8 mouse cellular contexts compared by ENCODE assay signal in the genomic region with DNA sequence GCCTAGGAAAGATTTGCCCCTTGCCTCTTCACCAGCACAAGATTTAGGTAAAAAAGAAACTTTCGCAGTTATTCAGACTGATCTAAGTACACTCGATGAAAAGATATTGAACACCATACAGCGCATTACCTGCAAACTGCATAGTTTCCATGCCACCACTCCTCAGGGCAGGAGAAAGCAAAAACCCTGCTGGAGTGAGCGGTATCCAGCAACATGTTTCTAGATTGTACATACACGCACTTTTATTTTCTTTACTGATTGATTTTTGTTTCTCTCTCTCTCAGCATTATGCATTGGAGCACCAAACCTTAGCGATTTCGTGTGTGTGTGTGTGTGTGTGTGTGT. TPM values are rescaled to one million over a fixed set of nuclear protein-coding genes. Genes with fewer than 3 reads are reported as not detected.
DNase-seq lines count a peak whose midpoint lies in the region; ATAC-seq lines count a peak whose summit lies in the region.

No protein-coding gene starts in this region.

- no peaks in the 10 kb centered on the region; the same call in 1 of the 2 replicates for H3K27me3 ChIP-seq in heart, embryonic 14.5 days (ENCODE audit: control insufficient read depth, insufficient read depth, low read length)
- 0 out of 2 replicates have a peak, but pooled peaks cover 2% of the 10 kb centered on the region for H3K27me3 ChIP-seq in hindbrain, embryonic 12.5 days
- H3K27me3 ChIP-seq in midbrain, embryonic 11.5 days (ENCODE audit: control insufficient read depth, insufficient read depth, low read length), result no peaks in the 10 kb centered on the region

- 43% methylated on average over 7 of the region's 7 CpGs for WGBS in heart, embryonic 14.5 days
- 45% methylated on average over 7 of the region's 7 CpGs for WGBS in hindbrain, embryonic 12.5 days
- WGBS in midbrain, embryonic 11.5 days, result 45% methylated on average over 7 of the region's 7 CpGs

- peak overlapping the region; percentile 58 to 98; a peak in 3 of 4 replicates for H3K4me3 ChIP-seq in heart, embryonic 14.5 days (ENCODE audit: control insufficient read depth in 1 of 2, insufficient read depth in 1 of 2, low read depth in 1 of 2, low read length in 2 of 2)
- peak overlapping the region; percentile 99 for H3K4me3 ChIP-seq in hindbrain, embryonic 12.5 days
- peak overlapping the region; percentile 97 for H3K4me3 ChIP-seq in midbrain, embryonic 11.5 days (ENCODE audit: low read depth, low read length)

- H3K36me3 ChIP-seq in heart, embryonic 14.5 days (ENCODE audit: control insufficient read depth, insufficient read depth, low read length), result peaks cover 8% of the 10 kb centered on the region; the same call in 1 of the 2 replicates
- no peaks in the 10 kb centered on the region for H3K36me3 ChIP-seq in hindbrain, embryonic 12.5 days
- no peaks in the 10 kb centered on the region for H3K36me3 ChIP-seq in midbrain, embryonic 11.5 days (ENCODE audit: control insufficient read depth, insufficient read depth, low read length)

- H3K4me1 ChIP-seq in heart, embryonic 14.5 days (ENCODE audit: control insufficient read depth in 2 of 2, insufficient read depth in 2 of 2, low read length in 2 of 2), result peaks cover 7 to 17% of the 10 kb centered on the region in 2 experiments; a peak in 3 of 4 replicates
- peaks cover 27% of the 10 kb centered on the region for H3K4me1 ChIP-seq in hindbrain, embryonic 12.5 days
- H3K4me1 ChIP-seq in midbrain, embryonic 11.5 days (ENCODE audit: control insufficient read depth, insufficient read depth, low read length), result peaks cover 9% of the 10 kb centered on the region

- H3K4me2 ChIP-seq in heart, embryonic 14.5 days (ENCODE audit: low read length), result peak overlapping the region; percentile 48
- peak overlapping the region; percentile 94 for H3K4me2 ChIP-seq in hindbrain, embryonic 12.5 days (replicated peaks)
- peak overlapping the region; percentile 93; the same call in 1 of the 2 replicates for H3K4me2 ChIP-seq in midbrain, embryonic 11.5 days

- no peak for DNase-seq in heart, adult 11 months
- DNase-seq in midbrain, embryonic 11.5 days (ENCODE audit: low spot score, missing footprints), result no peak
- no peak for DNase-seq in right cerebral cortex, adult 2 months (ENCODE audit: low spot score in 2 of 2)
- no peak for DNase-seq in thymus, postnatal 0 days (ENCODE audit: low spot score)
- DNase-seq in right cerebral cortex, postnatal 14 days, result no peak

- no peak for ATAC-seq in heart, embryonic 14.5 days (ENCODE audit: insufficient number of reproducible peaks, insufficient read depth, low FRiP score, low read depth)
- peak; percentile 41 for ATAC-seq in activated CD4-positive, CD25-positive, alpha-beta regulatory T cell, adult 4 months
- ATAC-seq in hindbrain, embryonic 12.5 days (ENCODE audit: low FRiP score), result no peak
- ATAC-seq in midbrain, embryonic 11.5 days (ENCODE audit: low FRiP score), result no peak; the same call in 1 of the 2 replicates

- H3K9me3 ChIP-seq in heart, embryonic 14.5 days (ENCODE audit: control insufficient read depth, low read length), result no peaks in the 10 kb centered on the region
- no peaks in the 10 kb centered on the region for H3K9me3 ChIP-seq in hindbrain, embryonic 12.5 days (replicated peaks)
- H3K9me3 ChIP-seq in midbrain, embryonic 11.5 days (ENCODE audit: control insufficient read depth, low read length), result no peaks in the 10 kb centered on the region

- H3K27ac ChIP-seq in heart, embryonic 14.5 days (replicated peaks in 1 of 2; ENCODE audit: control insufficient read depth in 1 of 2, insufficient read depth in 1 of 2, low read depth in 2 of 2, low read length in 2 of 2), result no peak overlapping the region
- no peak overlapping the region for H3K27ac ChIP-seq in hindbrain, embryonic 12.5 days
- no peak overlapping the region for H3K27ac ChIP-seq in midbrain, embryonic 11.5 days (ENCODE audit: low read depth, low read length)

- 0 out of 2 replicates have a peak overlapping the region, but pooled peaks have one; percentile 94 for H3K9ac ChIP-seq in heart, embryonic 14.5 days (ENCODE audit: low read length)
- H3K9ac ChIP-seq in hindbrain, embryonic 12.5 days, result no peak overlapping the region
- no peak overlapping the region for H3K9ac ChIP-seq in midbrain, embryonic 11.5 days (ENCODE audit: low read length)

RNA-seq across cellular contexts. Expression of gene Kctd3, which starts 0.3 kb away (rescaled TPM):
- polyA plus RNA-seq in heart, embryonic 14.5 days (2014; fragmentation: Nextera tagmentation; extraction: Ambion mirVana), result 25.9 and 27.8 TPM in 2 replicates
- polyA plus RNA-seq in activated CD4-positive, CD25-positive, alpha-beta regulatory T cell, adult 4 months (2017; shearing (Covaris generic)), result 1 to 10 TPM; 5.4 to 8.1 TPM
- 40.3 and 43.3 TPM in 2 replicates for polyA plus RNA-seq in hindbrain, embryonic 12.5 days (2016; fragmentation: Nextera tagmentation; extraction: Ambion mirVana)
- 36.1 and 36.7 TPM in 2 replicates for polyA plus RNA-seq in midbrain, embryonic 11.5 days (2014; fragmentation: Nextera tagmentation; extraction: Ambion mirVana)
- polyA plus RNA-seq in thymus, postnatal 0 days (2015; fragmentation: Nextera tagmentation; extraction: Ambion mirVana), result 11.2 and 13.6 TPM in 2 replicates
